Mouse (Mus musculus): ENCODE results near the gene Timp4. TPM values are rescaled to one million over a fixed set of nuclear protein-coding genes. Genes with fewer than 3 reads are reported as not detected.

The Timp4 gene
- total and polyA plus RNA-seq, 2 experiments, result not detected

DNA sequence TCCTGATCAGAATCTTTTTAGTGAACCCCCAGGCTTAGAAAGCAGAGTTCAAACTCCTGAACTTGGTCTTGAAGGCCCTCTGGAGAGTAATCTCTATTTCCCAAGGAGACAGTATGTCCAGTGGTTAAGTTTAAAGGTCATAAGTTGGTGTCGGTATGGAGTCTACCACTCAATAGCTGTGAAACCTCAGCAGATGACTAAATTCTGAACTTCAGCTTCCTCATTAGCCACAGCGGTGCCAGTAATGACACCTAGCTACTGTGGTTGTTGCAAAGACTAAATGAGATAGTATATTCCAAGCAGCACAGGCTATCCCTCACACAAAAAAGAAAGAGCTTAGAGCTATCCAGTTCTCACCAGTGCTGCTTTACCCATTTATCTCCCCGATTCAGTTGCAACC is 36.2 kb upstream of the Timp4 start:
- Histone ChIP-seq H3K36me3 (ENCODE audit: control insufficient read depth, insufficient read depth, low read length) (no peaks in the 10 kb centered on the region), H3K9ac (ENCODE audit: low read depth, low read length) (no peak overlapping the region), H3K4me3 (ENCODE audit: insufficient read depth, low read depth, low read length) (no peak overlapping the region), H3K4me1 (ENCODE audit: control insufficient read depth, insufficient read depth, low read length) (no peaks in the 10 kb centered on the region), H3K27me3 (ENCODE audit: control insufficient read depth, insufficient read depth, low read length) (no peaks in the 10 kb centered on the region), H3K79me2 (ENCODE audit: control insufficient read depth, insufficient read depth, low read length) (no peaks in the 10 kb centered on the region), H3K27ac (replicated peaks; ENCODE audit: insufficient read depth, low read depth, low read length) (no peak overlapping the region)
- DNase-seq (ENCODE audit: extremely low read depth, low read depth, low spot score), result no peak
- TF ChIP-seq CTCF (IDR thresholded peaks at IDR 0.05; ENCODE audit: low read depth, low read length) (no peak), POLR2A (IDR thresholded peaks at IDR 0.05; ENCODE audit: extremely low read depth, insufficient read depth, low read length) (no peak)
- 86% methylated on average over 3 of the region's 3 CpGs for WGBS

DNA sequence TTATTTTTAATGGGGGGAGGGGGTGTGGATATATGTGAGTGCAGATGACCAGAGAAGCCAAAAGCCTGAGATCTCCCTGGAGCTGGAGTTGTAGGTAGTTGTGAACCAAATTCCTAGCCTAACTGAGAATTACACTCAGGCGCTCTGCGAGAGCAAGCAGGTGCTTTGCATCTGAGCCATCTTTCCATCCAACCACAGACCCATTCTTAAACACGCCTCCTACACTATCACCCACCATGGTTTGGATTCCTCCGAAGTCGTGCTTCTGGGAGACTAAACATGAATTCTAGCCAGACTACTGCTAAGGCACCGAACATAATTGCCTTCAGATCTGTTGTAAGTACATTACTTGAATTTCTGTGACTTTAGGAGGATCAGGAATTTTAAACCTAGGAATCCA is 34.4 kb upstream of the Timp4 start:
- H3K79me2 ChIP-seq (ENCODE audit: control insufficient read depth, insufficient read depth, low read length), result no peaks in the 10 kb centered on the region
- H3K4me1 ChIP-seq (ENCODE audit: control insufficient read depth, insufficient read depth, low read length), result no peaks in the 10 kb centered on the region
- H3K4me3 ChIP-seq (ENCODE audit: insufficient read depth, low read depth, low read length), result no peak overlapping the region
- H3K27me3 ChIP-seq (ENCODE audit: control insufficient read depth, insufficient read depth, low read length), result no peaks in the 10 kb centered on the region
- DNase-seq (ENCODE audit: extremely low read depth, low read depth, low spot score), result no peak
- H3K27ac ChIP-seq (replicated peaks; ENCODE audit: insufficient read depth, low read depth, low read length), result no peak overlapping the region
- H3K9ac ChIP-seq (ENCODE audit: low read depth, low read length), result no peak overlapping the region
- H3K36me3 ChIP-seq (ENCODE audit: control insufficient read depth, insufficient read depth, low read length), result no peaks in the 10 kb centered on the region
- 93% methylated on average over 6 of the region's 6 CpGs for WGBS
- TF ChIP-seq POLR2A (IDR thresholded peaks at IDR 0.05; ENCODE audit: extremely low read depth, insufficient read depth, low read length), result no peak

GRCm38 (mm10) chr6:115284153-115284552 is 32.1 kb upstream of the Timp4 start:
- DNase-seq (ENCODE audit: extremely low read depth, low read depth, low spot score), result no peak
- H3K9ac ChIP-seq (ENCODE audit: low read depth, low read length), result no peak overlapping the region
- H3K27ac ChIP-seq (replicated peaks; ENCODE audit: insufficient read depth, low read depth, low read length), result no peak overlapping the region
- 90% methylated on average over 2 of the region's 2 CpGs for WGBS
- no peaks in the 10 kb centered on the region for H3K27me3 ChIP-seq (ENCODE audit: control insufficient read depth, insufficient read depth, low read length)
- no peak overlapping the region for H3K4me3 ChIP-seq (ENCODE audit: insufficient read depth, low read depth, low read length)
- no peaks in the 10 kb centered on the region for H3K36me3 ChIP-seq (ENCODE audit: control insufficient read depth, insufficient read depth, low read length)
- H3K4me1 ChIP-seq (ENCODE audit: control insufficient read depth, insufficient read depth, low read length), result no peaks in the 10 kb centered on the region
- TF ChIP-seq POLR2A (IDR thresholded peaks at IDR 0.05; ENCODE audit: extremely low read depth, insufficient read depth, low read length) (no peak), CTCF (IDR thresholded peaks at IDR 0.05; ENCODE audit: low read depth, low read length) (no peak)
- no peaks in the 10 kb centered on the region for H3K79me2 ChIP-seq (ENCODE audit: control insufficient read depth, insufficient read depth, low read length)

GRCm38 (mm10) chr6:115279639-115280038 is 27.6 kb upstream of the Timp4 start:
- Histone ChIP-seq H3K9ac (ENCODE audit: low read depth, low read length) (no peak overlapping the region), H3K36me3 (ENCODE audit: control insufficient read depth, insufficient read depth, low read length) (no peaks in the 10 kb centered on the region), H3K27me3 (ENCODE audit: control insufficient read depth, insufficient read depth, low read length) (no peaks in the 10 kb centered on the region), H3K79me2 (ENCODE audit: control insufficient read depth, insufficient read depth, low read length) (no peaks in the 10 kb centered on the region), H3K4me3 (ENCODE audit: insufficient read depth, low read depth, low read length) (no peak overlapping the region), H3K27ac (replicated peaks; ENCODE audit: insufficient read depth, low read depth, low read length) (no peak overlapping the region), H3K4me1 (ENCODE audit: control insufficient read depth, insufficient read depth, low read length) (no peaks in the 10 kb centered on the region)
- 77% methylated on average over 2 of the region's 2 CpGs for WGBS
- no peak for DNase-seq (ENCODE audit: extremely low read depth, low read depth, low spot score)
- TF ChIP-seq CTCF (IDR thresholded peaks at IDR 0.05; ENCODE audit: low read depth, low read length) (no peak), POLR2A (IDR thresholded peaks at IDR 0.05; ENCODE audit: extremely low read depth, insufficient read depth, low read length) (no peak)

GRCm38 (mm10) chr6:115278086-115278485 is 26.1 kb upstream of the Timp4 start:
- WGBS, result 75% methylated on average over 8 of the region's 8 CpGs
- DNase-seq (ENCODE audit: extremely low read depth, low read depth, low spot score), result no peak
- no peaks in the 10 kb centered on the region for H3K27me3 ChIP-seq (ENCODE audit: control insufficient read depth, insufficient read depth, low read length)
- no peaks in the 10 kb centered on the region for H3K4me1 ChIP-seq (ENCODE audit: control insufficient read depth, insufficient read depth, low read length)
- TF ChIP-seq CTCF (IDR thresholded peaks at IDR 0.05; ENCODE audit: low read depth, low read length), result no peak
- no peak for TF ChIP-seq POLR2A (IDR thresholded peaks at IDR 0.05; ENCODE audit: extremely low read depth, insufficient read depth, low read length)
- no peaks in the 10 kb centered on the region for H3K36me3 ChIP-seq (ENCODE audit: control insufficient read depth, insufficient read depth, low read length)
- H3K4me3 ChIP-seq (ENCODE audit: insufficient read depth, low read depth, low read length), result no peak overlapping the region
- no peak overlapping the region for H3K9ac ChIP-seq (ENCODE audit: low read depth, low read length)
- no peaks in the 10 kb centered on the region for H3K79me2 ChIP-seq (ENCODE audit: control insufficient read depth, insufficient read depth, low read length)
- H3K27ac ChIP-seq (replicated peaks; ENCODE audit: insufficient read depth, low read depth, low read length), result no peak overlapping the region

- H3K4me1 ChIP-seq (ENCODE audit: control insufficient read depth, insufficient read depth, low read length), result no peaks in the 10 kb centered on the region
- H3K79me2 ChIP-seq (ENCODE audit: control insufficient read depth, insufficient read depth, low read length), result no peaks in the 10 kb centered on the region
- H3K36me3 ChIP-seq (ENCODE audit: control insufficient read depth, insufficient read depth, low read length), result no peaks in the 10 kb centered on the region
- H3K27ac ChIP-seq (replicated peaks; ENCODE audit: insufficient read depth, low read depth, low read length), result no peak overlapping the region
- DNase-seq (ENCODE audit: extremely low read depth, low read depth, low spot score), result no peak
- H3K27me3 ChIP-seq (ENCODE audit: control insufficient read depth, insufficient read depth, low read length), result no peaks in the 10 kb centered on the region
- TF ChIP-seq CTCF (IDR thresholded peaks at IDR 0.05; ENCODE audit: low read depth, low read length) (no peak), POLR2A (IDR thresholded peaks at IDR 0.05; ENCODE audit: extremely low read depth, insufficient read depth, low read length) (no peak)
- H3K4me3 ChIP-seq (ENCODE audit: insufficient read depth, low read depth, low read length), result no peak overlapping the region
- no peak overlapping the region for H3K9ac ChIP-seq (ENCODE audit: low read depth, low read length)
- WGBS, result 88% methylated on average over 10 of the region's 10 CpGs
These were observed 23.3 kb upstream of the Timp4 start for GRCm38 (mm10) chr6:115275116-115275815.

All from liver, adult 2 months (tissue).